Mouse (Mus musculus) left cerebral cortex, adult 18-20 months (tissue): ENCODE measurements around the gene Magi1. TPM values are rescaled to one million over a fixed set of nuclear protein-coding genes. Genes with fewer than 3 reads are reported as not detected.
"Not testable (repeated sequence)": the region's sequence is repeated elsewhere in the genome, so short reads cannot be mapped to it uniquely, and the experiment has no call there.

Experiments
- DNase-seq, 2 experiments: peaks; one replicate each; pipeline ENCODE4 v3.0.0; 2021 to 2022; ENCODE audit warnings: low spot score in 2 of 2, mixed read lengths in 1 of 2
- total RNA-seq, 2 experiments: library from RNA; stranded (reverse); gene quantifications; 2 replicates each; pipeline ENCODE4 v1.2.3; 2021

Gene Magi1
- total RNA-seq, 2 experiments from 2014 or later = 71.0 to 87.5 TPM

- DNase-seq = peak in 1 of 2 experiments; percentile 25
These were observed 585.8 kb downstream of the Magi1 start for GRCm38 (mm10) chr6:93697956-93698355.

- DNase-seq = no peak
These were observed 605.0 kb downstream of the Magi1 start for GRCm38 (mm10) chr6:93678766-93679165.

- no peak for DNase-seq
These were observed 617.0 kb downstream of the Magi1 start for GRCm38 (mm10) chr6:93666731-93667130.

- no peak for DNase-seq
These were observed 618.5 kb downstream of the Magi1 start for GRCm38 (mm10) chr6:93665056-93665805.

GRCm38 (mm10) chr6:93661139-93661538 is 622.6 kb downstream of the Magi1 start:
- peak; percentile 62 to 74 for DNase-seq

- DNase-seq = no peak
These were observed 624.2 kb downstream of the Magi1 start for GRCm38 (mm10) chr6:93659534-93659933.

GRCm38 (mm10) chr6:93657187-93657974 is 626.3 kb downstream of the Magi1 start:
- DNase-seq = peak; percentile 54 to 68

GRCm38 (mm10) chr6:93648581-93649230 is 635.0 kb downstream of the Magi1 start:
- DNase-seq = peak; percentile 4 to 21

GRCm38 (mm10) chr6:93629735-93630291 is 653.9 kb downstream of the Magi1 start:
- DNase-seq = not testable (repeated sequence)

- DNase-seq = no peak
These were observed 656.5 kb downstream of the Magi1 start for GRCm38 (mm10) chr6:93627200-93627599.

Other genes starting within 250 kb of the Magi1 start
- gene Slc25a26, start 216.4 kb upstream of the Magi1 start, total RNA-seq = 10 to 100 TPM; 13.9 to 14.6 TPM